In the genomic region with DNA sequence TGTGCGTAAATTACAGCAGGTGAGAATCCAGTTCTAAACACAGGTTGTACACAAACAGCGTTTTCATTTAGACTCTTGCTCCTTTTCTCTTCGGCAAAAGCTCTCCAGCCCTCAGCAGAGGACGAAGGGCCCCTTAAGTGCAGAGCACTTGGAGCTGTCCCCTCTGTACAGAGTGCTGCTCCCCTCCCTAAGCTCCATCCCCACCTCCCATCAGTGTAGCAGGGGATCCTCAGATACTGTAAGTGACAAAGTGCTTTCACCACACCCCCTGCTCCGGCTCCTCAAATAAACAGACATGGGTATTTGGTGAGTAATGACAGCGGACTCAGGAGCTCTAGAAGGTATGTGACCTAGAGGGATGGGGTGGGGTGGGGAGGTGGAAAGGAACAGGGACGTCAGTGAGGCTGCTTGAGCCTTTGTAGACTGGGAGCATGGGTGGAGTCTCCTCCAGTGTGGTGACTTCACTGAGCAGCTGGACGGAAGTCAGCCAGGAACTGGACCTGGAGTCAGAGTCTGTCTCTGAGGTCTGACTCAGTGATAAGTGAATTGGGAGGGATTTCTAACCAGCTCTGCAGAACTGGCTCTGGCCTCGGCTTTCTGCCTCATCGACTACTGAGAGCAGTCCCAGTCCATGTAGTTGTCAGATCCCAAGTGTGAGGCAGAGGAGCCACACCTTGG, we compare ENCODE assay signal across 10 mouse cellular contexts. TPM values are rescaled to one million over a fixed set of nuclear protein-coding genes. Genes with fewer than 3 reads are reported as not detected.
A peak's percentile ranks its signal among the peaks of the same experiment; 100 is the strongest.
DNase-seq lines count a peak whose midpoint lies in the region; ATAC-seq lines count a peak whose summit lies in the region.
"Had no signal": no experiment of that assay in that cellular context is flagged by ENCODE, and none has a peak within 500 bp of the region (broad histone marks: within the 10 kb centered on the region; RNA-seq: fewer than 3 reads in every experiment).

No protein-coding gene starts in this region.

- peaks cover 56% of the 10 kb centered on the region for H3K36me3 ChIP-seq in limb, embryonic 13.5 days
- peaks cover 51% of the 10 kb centered on the region for H3K36me3 ChIP-seq in limb, embryonic 10.5 days
- H3K36me3 ChIP-seq in intestine, embryonic 16.5 days (ENCODE audit: control insufficient read depth, insufficient read depth, low read length), result peaks cover 11% of the 10 kb centered on the region
- H3K36me3 ChIP-seq in midbrain, embryonic 16.5 days (ENCODE audit: control insufficient read depth, insufficient read depth, low read length), result peaks cover 30% of the 10 kb centered on the region

- H3K9me3 ChIP-seq in limb, embryonic 13.5 days, result no peaks in the 10 kb centered on the region
- H3K9me3 ChIP-seq in limb, embryonic 10.5 days (replicated peaks), result no peaks in the 10 kb centered on the region
- no peaks in the 10 kb centered on the region for H3K9me3 ChIP-seq in intestine, embryonic 16.5 days (ENCODE audit: control insufficient read depth, low read length)
- no peaks in the 10 kb centered on the region for H3K9me3 ChIP-seq in midbrain, embryonic 16.5 days (replicated peaks; ENCODE audit: control insufficient read depth, low read length, poor library complexity, severe bottlenecking)

- H3K9ac ChIP-seq in limb, embryonic 13.5 days, result no peak overlapping the region
- H3K9ac ChIP-seq in intestine, embryonic 16.5 days (ENCODE audit: low read depth, low read length), result no peak overlapping the region
- no peak overlapping the region for H3K9ac ChIP-seq in midbrain, embryonic 16.5 days (ENCODE audit: low read depth, low read length)

- WGBS in limb, embryonic 13.5 days, result 65% methylated on average over 10 of the region's 10 CpGs
- 72% methylated on average over 10 of the region's 10 CpGs for WGBS in limb, embryonic 10.5 days
- WGBS in intestine, embryonic 16.5 days, result 49% methylated on average over 10 of the region's 10 CpGs
- WGBS in midbrain, embryonic 16.5 days, result 78% methylated on average over 10 of the region's 10 CpGs

- no peaks in the 10 kb centered on the region for H3K4me1 ChIP-seq in limb, embryonic 13.5 days
- H3K4me1 ChIP-seq in limb, embryonic 10.5 days, result 0 out of 2 replicates have a peak, but pooled peaks cover 4% of the 10 kb centered on the region
- H3K4me1 ChIP-seq in intestine, embryonic 16.5 days (ENCODE audit: control insufficient read depth, insufficient read depth, low read length), result no peaks in the 10 kb centered on the region
- no peaks in the 10 kb centered on the region for H3K4me1 ChIP-seq in midbrain, embryonic 16.5 days (ENCODE audit: control insufficient read depth, insufficient read depth, low read length)

- H3K4me3 ChIP-seq in limb, embryonic 13.5 days, result no peak overlapping the region
- H3K4me3 ChIP-seq in limb, embryonic 10.5 days, result no peak overlapping the region
- H3K4me3 ChIP-seq in intestine, embryonic 16.5 days (ENCODE audit: low read length), result no peak overlapping the region
- H3K4me3 ChIP-seq in midbrain, embryonic 16.5 days (ENCODE audit: low read depth, low read length), result no peak overlapping the region

- no peaks in the 10 kb centered on the region for H3K27me3 ChIP-seq in limb, embryonic 13.5 days
- H3K27me3 ChIP-seq in limb, embryonic 10.5 days (ENCODE audit: low read depth, poor library complexity, severe bottlenecking), result no peaks in the 10 kb centered on the region
- H3K27me3 ChIP-seq in intestine, embryonic 16.5 days (replicated peaks; ENCODE audit: control insufficient read depth, insufficient read depth, low read length), result no peaks in the 10 kb centered on the region
- no peaks in the 10 kb centered on the region for H3K27me3 ChIP-seq in midbrain, embryonic 16.5 days (ENCODE audit: control insufficient read depth, insufficient read depth, low read depth, low read length)

- DNase-seq in limb, embryonic 10.5 days (ENCODE audit: low spot score), result no peak
- DNase-seq in gastrocnemius, postnatal 36 days, result peak; percentile 37 to 60
- DNase-seq in urinary bladder, postnatal 36 days (ENCODE audit: low spot score in 2 of 2), result peak; percentile 50 to 67
- DNase-seq in left cerebral cortex, postnatal 36 days (ENCODE audit: low spot score in 2 of 2), result no peak

- intact Hi-C loops in gastrocnemius, postnatal 36 days (cut with DNase I), result no loop called here
- intact Hi-C loops in left cerebral cortex, postnatal 36 days (cut with DNase I), result no loop called here

- no peak overlapping the region for H3K4me2 ChIP-seq in limb, embryonic 13.5 days (replicated peaks)
- H3K4me2 ChIP-seq in intestine, embryonic 16.5 days (ENCODE audit: low read depth, low read length), result no peak overlapping the region
- no peak overlapping the region for H3K4me2 ChIP-seq in midbrain, embryonic 16.5 days (ENCODE audit: low read length)

- no peak overlapping the region for H3K27ac ChIP-seq in limb, embryonic 13.5 days
- H3K27ac ChIP-seq in limb, embryonic 10.5 days, result no peak overlapping the region
- H3K27ac ChIP-seq in intestine, embryonic 16.5 days (ENCODE audit: low read length), result no peak overlapping the region
- H3K27ac ChIP-seq in midbrain, embryonic 16.5 days (ENCODE audit: low read length), result no peak overlapping the region

- 0 out of 2 replicates have a peak, but pooled peaks have one; percentile 44 for ATAC-seq in limb, embryonic 13.5 days (ENCODE audit: low FRiP score, low read depth)
- ATAC-seq in intestine, embryonic 16.5 days, result peak; percentile 66
- ATAC-seq in megakaryocyte progenitor cell, adult 5-6 weeks (replicated peaks; ENCODE audit: poor library complexity), result no peak
- no peak for ATAC-seq in midbrain, embryonic 16.5 days
- ATAC-seq: forebrain, embryonic 14.5 days had no signal

RNA-seq across cellular contexts. Expression of a gene that starts 11.6 kb away (rescaled TPM):
- not detected in 2 replicates for polyA plus RNA-seq in limb, embryonic 13.5 days (2015; fragmentation: Nextera tagmentation; extraction: Ambion mirVana)
- polyA plus RNA-seq in limb, embryonic 10.5 days (2016; fragmentation: Nextera tagmentation; extraction: Ambion mirVana), result not detected in 2 replicates
- not detected for total RNA-seq in gastrocnemius, postnatal 36 days (2021)
- polyA plus RNA-seq in intestine, embryonic 16.5 days (2015; fragmentation: Nextera tagmentation; extraction: Ambion mirVana), result 0.95 and 2.1 TPM in 2 replicates
- total RNA-seq in megakaryocyte progenitor cell, adult 5-6 weeks (2015), result not detected in 2 replicates
- total RNA-seq in megakaryocyte progenitor cell, adult 5-6 weeks (2017), result not detected in 2 replicates
- not detected for total RNA-seq in left cerebral cortex, postnatal 36 days (2021)
- not detected in 2 replicates for polyA plus RNA-seq in midbrain, embryonic 16.5 days (2015; fragmentation: Nextera tagmentation; extraction: Ambion mirVana)
- polyA plus RNA-seq: forebrain, embryonic 14.5 days had no signal

RNA-seq across cellular contexts. Expression of a gene that starts 24.7 kb away (rescaled TPM):
- polyA plus RNA-seq in limb, embryonic 13.5 days (2015; fragmentation: Nextera tagmentation; extraction: Ambion mirVana), result not detected in 2 replicates
- not detected in 2 replicates for polyA plus RNA-seq in limb, embryonic 10.5 days (2016; fragmentation: Nextera tagmentation; extraction: Ambion mirVana)
- total RNA-seq in gastrocnemius, postnatal 36 days (2021), result under 1 TPM; 0.18 to 0.22 TPM
- polyA plus RNA-seq in intestine, embryonic 16.5 days (2015; fragmentation: Nextera tagmentation; extraction: Ambion mirVana), result 0.20 TPM in 1 of 2 replicates, not detected in the other
- total RNA-seq in megakaryocyte progenitor cell, adult 5-6 weeks (2015), result not detected in 2 replicates
- not detected in 2 replicates for total RNA-seq in megakaryocyte progenitor cell, adult 5-6 weeks (2017)
- not detected for total RNA-seq in left cerebral cortex, postnatal 36 days (2021)
- polyA plus RNA-seq in midbrain, embryonic 16.5 days (2015; fragmentation: Nextera tagmentation; extraction: Ambion mirVana), result not detected in 2 replicates
- polyA plus RNA-seq: forebrain, embryonic 14.5 days; large intestine, adult 2 months had no signal

RNA-seq across cellular contexts. Expression of a gene that starts 55.4 kb away (rescaled TPM):
- 111 and 112 TPM in 2 replicates for polyA plus RNA-seq in limb, embryonic 13.5 days (2015; fragmentation: Nextera tagmentation; extraction: Ambion mirVana)
- 91.6 and 94.8 TPM in 2 replicates for polyA plus RNA-seq in limb, embryonic 10.5 days (2016; fragmentation: Nextera tagmentation; extraction: Ambion mirVana)
- total RNA-seq in gastrocnemius, postnatal 36 days (2021), result 10 to 100 TPM; 86.0 to 88.7 TPM
- 61.9 and 72.3 TPM in 2 replicates for polyA plus RNA-seq in intestine, embryonic 16.5 days (2015; fragmentation: Nextera tagmentation; extraction: Ambion mirVana)
- total RNA-seq in megakaryocyte progenitor cell, adult 5-6 weeks (2015), result 31.3 and 39.0 TPM in 2 replicates
- 51.3 and 70.4 TPM in 2 replicates for total RNA-seq in megakaryocyte progenitor cell, adult 5-6 weeks (2017)
- total RNA-seq in left cerebral cortex, postnatal 36 days (2021), result 100 to 1,000 TPM; 115 to 121 TPM
- polyA plus RNA-seq in midbrain, embryonic 16.5 days (2015; fragmentation: Nextera tagmentation; extraction: Ambion mirVana), result 119 and 125 TPM in 2 replicates

RNA-seq across cellular contexts. Expression of a gene that starts 55.7 kb away (rescaled TPM):
- 16.8 and 18.9 TPM in 2 replicates for polyA plus RNA-seq in limb, embryonic 13.5 days (2015; fragmentation: Nextera tagmentation; extraction: Ambion mirVana)
- 16.2 and 17.6 TPM in 2 replicates for polyA plus RNA-seq in limb, embryonic 10.5 days (2016; fragmentation: Nextera tagmentation; extraction: Ambion mirVana)
- total RNA-seq in gastrocnemius, postnatal 36 days (2021), result 10 to 100 TPM; 23.9 to 25.4 TPM
- polyA plus RNA-seq in intestine, embryonic 16.5 days (2015; fragmentation: Nextera tagmentation; extraction: Ambion mirVana), result 15.3 and 16.0 TPM in 2 replicates
- 7.6 and 8.2 TPM in 2 replicates for total RNA-seq in megakaryocyte progenitor cell, adult 5-6 weeks (2015)
- 11.3 and 11.4 TPM in 2 replicates for total RNA-seq in megakaryocyte progenitor cell, adult 5-6 weeks (2017)
- total RNA-seq in left cerebral cortex, postnatal 36 days (2021), result 10 to 100 TPM; 60.7 to 72.2 TPM
- polyA plus RNA-seq in midbrain, embryonic 16.5 days (2015; fragmentation: Nextera tagmentation; extraction: Ambion mirVana), result 39.8 and 41.3 TPM in 2 replicates

Comparison
In these comparisons a context has a peak if more than half of its experiments do, and no peak if none do; other contexts are left out.
1. ATAC-seq: peak in limb, embryonic 13.5 days (single experiment) and intestine, embryonic 16.5 days (single experiment); none in megakaryocyte progenitor cell, adult 5-6 weeks (single experiment) and midbrain, embryonic 16.5 days (single experiment).
2. DNase-seq: peak in gastrocnemius, postnatal 36 days (2 of 2) and urinary bladder, postnatal 36 days (2 of 2); none in limb, embryonic 10.5 days (single experiment) and left cerebral cortex, postnatal 36 days (0 of 2).